Mouse (Mus musculus): ENCODE measurements around the gene Taf15. TPM values are rescaled to one million over a fixed set of nuclear protein-coding genes. Genes with fewer than 3 reads are reported as not detected.

Gene Taf15
- polyA plus RNA-seq, 2 experiments = 2.2 to 43.1 TPM

DNA sequence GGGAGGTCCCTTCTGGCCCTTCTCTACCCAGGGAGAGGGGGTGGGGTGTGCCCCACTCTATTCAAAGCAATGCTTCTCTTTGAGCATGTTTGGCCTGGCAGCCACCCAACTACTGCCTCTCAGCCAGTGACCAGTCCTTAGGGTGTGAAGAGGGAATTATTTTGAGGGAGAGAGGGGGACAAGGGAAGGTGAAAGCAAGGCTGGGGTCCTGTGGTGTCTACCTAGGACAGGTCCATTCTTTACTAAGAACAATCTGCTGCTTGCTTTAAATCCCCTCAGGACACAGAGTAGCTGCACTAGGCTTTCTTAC is 24.0 kb upstream of the Taf15 start:
- TF ChIP-seq CTCF (IDR thresholded peaks at IDR 0.05; ENCODE audit: low read depth) = no peak
- no peak for TF ChIP-seq EP300 (IDR thresholded peaks at IDR 0.05; ENCODE audit: low read depth)
- Histone ChIP-seq H3K9ac (replicated peaks) (no peak overlapping the region), H3K27ac (no peak overlapping the region), H3K4me3 (ENCODE audit: insufficient read depth in 1 of 2, low read depth in 2 of 2, low read length in 2 of 2) (no peak overlapping the region), H3K4me2 (ENCODE audit: low read depth) (no peak overlapping the region), H3K4me1 (replicated peaks; ENCODE audit: control insufficient read depth in 2 of 2, insufficient read depth in 2 of 2, low read length in 1 of 2) (peaks cover 0 to 3% of the 10 kb centered on the region in 2 experiments; a peak in 2 of 4 replicates), H3K27me3 (ENCODE audit: control insufficient read depth, insufficient read depth, low read length) (peaks cover 18% of the 10 kb centered on the region), H3K36me3 (replicated peaks; ENCODE audit: control insufficient read depth, insufficient read depth, low read depth) (no peaks in the 10 kb centered on the region), H3K9me3 (ENCODE audit: control insufficient read depth, low read length) (no peaks in the 10 kb centered on the region)
- DNase-seq (ENCODE audit: low read depth in 3 of 3, low spot score in 3 of 3) (no peak), ATAC-seq (ENCODE audit: insufficient read depth) (no peak)

DNA sequence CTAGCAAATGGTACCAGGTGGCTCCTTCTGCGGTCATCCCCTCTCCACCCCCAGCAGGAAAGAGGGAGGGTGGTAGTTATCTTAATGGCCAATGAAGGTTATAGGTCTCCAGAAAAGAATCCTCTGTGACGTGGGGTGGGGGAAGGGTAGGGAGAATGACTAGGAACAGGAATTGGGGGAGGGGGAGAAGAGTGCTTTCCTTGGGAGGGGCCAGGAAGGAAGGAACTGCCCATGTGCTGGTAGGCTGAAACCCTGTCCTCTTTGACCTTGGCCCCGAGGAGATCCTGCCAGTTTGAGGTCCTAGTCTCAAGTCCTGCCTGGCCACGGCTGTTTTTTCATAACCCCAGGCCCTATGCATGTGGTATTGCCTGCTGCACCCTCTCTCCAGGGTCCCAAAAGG is 23.6 kb upstream of the Taf15 start:
- no peak overlapping the region for H3K4me2 ChIP-seq (ENCODE audit: low read depth)
- 33% methylated on average over 4 of the region's 4 CpGs for WGBS (ENCODE audit: insufficient replicate concordance)
- no peak for TF ChIP-seq EP300 (IDR thresholded peaks at IDR 0.05; ENCODE audit: low read depth)
- no peak for ATAC-seq (ENCODE audit: insufficient read depth)
- DNase-seq (ENCODE audit: low read depth in 3 of 3, low spot score in 3 of 3) = no peak
- H3K36me3 ChIP-seq (replicated peaks; ENCODE audit: control insufficient read depth, insufficient read depth, low read depth) = no peaks in the 10 kb centered on the region
- peaks cover 14% of the 10 kb centered on the region for H3K27me3 ChIP-seq (ENCODE audit: control insufficient read depth, insufficient read depth, low read length)
- H3K4me3 ChIP-seq (ENCODE audit: insufficient read depth in 1 of 2, low read depth in 2 of 2, low read length in 2 of 2) = no peak overlapping the region
- H3K27ac ChIP-seq = no peak overlapping the region
- H3K9ac ChIP-seq (replicated peaks) = no peak overlapping the region
- H3K9me3 ChIP-seq (ENCODE audit: control insufficient read depth, low read length) = no peaks in the 10 kb centered on the region
- peaks cover under 1 to 5% of the 10 kb centered on the region in 2 experiments; a peak in 3 of 4 replicates for H3K4me1 ChIP-seq (replicated peaks; ENCODE audit: control insufficient read depth in 2 of 2, insufficient read depth in 2 of 2, low read length in 1 of 2)

DNA sequence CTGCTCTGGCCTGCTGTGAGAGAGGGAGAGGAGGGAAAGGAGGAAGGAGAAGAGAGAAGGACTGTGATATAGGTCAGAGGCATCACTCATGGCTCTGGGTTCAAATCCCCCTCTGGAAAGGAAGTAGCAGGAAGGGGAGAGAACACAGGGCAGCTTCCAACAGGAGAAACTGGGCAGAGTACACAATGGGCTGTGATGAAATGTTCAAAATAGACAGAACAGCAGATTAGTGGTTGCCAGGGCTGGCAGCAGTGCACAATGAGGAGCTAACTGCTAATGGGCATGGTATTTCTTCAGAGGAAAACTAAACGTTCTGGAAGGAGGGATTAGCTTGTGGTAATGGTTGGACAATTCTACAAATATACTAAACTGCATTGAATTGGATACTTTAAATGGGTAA is 22.3 kb upstream of the Taf15 start:
- no peak for DNase-seq (ENCODE audit: low read depth in 3 of 3, low spot score in 3 of 3)
- TF ChIP-seq EP300 (IDR thresholded peaks at IDR 0.05; ENCODE audit: low read depth) (no peak), CTCF (IDR thresholded peaks at IDR 0.05; ENCODE audit: low read depth) (no peak)
- WGBS (ENCODE audit: insufficient replicate concordance) = 32% methylated on average over 1 of the region's 1 CpGs

DNA sequence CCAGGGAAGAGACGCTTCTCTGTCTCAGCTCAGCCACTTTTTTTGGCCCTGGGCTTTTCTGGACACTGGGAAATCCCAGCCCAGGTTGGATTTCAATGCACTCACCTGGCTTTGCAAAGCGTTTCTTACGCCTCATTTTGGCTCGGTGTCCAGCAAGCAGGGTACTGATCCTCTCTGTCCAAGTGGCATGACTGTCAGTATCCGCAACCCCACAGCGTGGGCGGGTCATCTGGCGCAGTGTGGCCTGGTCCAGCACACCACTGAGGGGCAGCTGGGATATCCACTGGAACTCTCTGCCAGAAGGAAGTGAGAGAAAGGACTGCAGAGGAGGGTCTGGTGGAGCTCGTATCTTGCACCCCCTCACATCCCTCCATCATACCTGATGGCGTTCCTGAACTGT is 21.6 kb upstream of the Taf15 start:
- no peaks in the 10 kb centered on the region; the same call in none of the 2 replicates for H3K27me3 ChIP-seq (ENCODE audit: control insufficient read depth, insufficient read depth, low read length)
- H3K4me2 ChIP-seq (ENCODE audit: low read depth) = no peak overlapping the region
- H3K4me3 ChIP-seq (ENCODE audit: insufficient read depth in 1 of 2, low read depth in 2 of 2, low read length in 2 of 2) = no peak overlapping the region
- peaks cover 4 to 22% of the 10 kb centered on the region in 2 experiments; a peak in 3 of 4 replicates for H3K4me1 ChIP-seq (replicated peaks; ENCODE audit: control insufficient read depth in 2 of 2, insufficient read depth in 2 of 2, low read length in 1 of 2)
- no peak overlapping the region for H3K9ac ChIP-seq (replicated peaks)
- H3K9me3 ChIP-seq (ENCODE audit: control insufficient read depth, low read length) = no peaks in the 10 kb centered on the region
- TF ChIP-seq CTCF (IDR thresholded peaks at IDR 0.05; ENCODE audit: low read depth) (no peak), EP300 (IDR thresholded peaks at IDR 0.05; ENCODE audit: low read depth) (no peak)
- 65% methylated on average over 10 of the region's 10 CpGs for WGBS (ENCODE audit: insufficient replicate concordance)
- no peaks in the 10 kb centered on the region for H3K36me3 ChIP-seq (replicated peaks; ENCODE audit: control insufficient read depth, insufficient read depth, low read depth)
- no peak overlapping the region for H3K27ac ChIP-seq
- no peak for DNase-seq (ENCODE audit: low read depth in 3 of 3, low spot score in 3 of 3)
- no peak for ATAC-seq (ENCODE audit: insufficient read depth)

More for the DNA sequence above, 22.3 kb upstream of the Taf15 start:
- Histone ChIP-seq H3K36me3 (replicated peaks; ENCODE audit: control insufficient read depth, insufficient read depth, low read depth) (no peaks in the 10 kb centered on the region), H3K9ac (replicated peaks) (no peak overlapping the region), H3K27me3 (ENCODE audit: control insufficient read depth, insufficient read depth, low read length) (peaks cover 2% of the 10 kb centered on the region), H3K4me2 (ENCODE audit: low read depth) (no peak overlapping the region), H3K9me3 (ENCODE audit: control insufficient read depth, low read length) (no peaks in the 10 kb centered on the region), H3K4me3 (ENCODE audit: insufficient read depth in 1 of 2, low read depth in 2 of 2, low read length in 2 of 2) (no peak overlapping the region), H3K27ac (no peak overlapping the region), H3K4me1 (replicated peaks; ENCODE audit: control insufficient read depth in 2 of 2, insufficient read depth in 2 of 2, low read length in 1 of 2) (peaks cover 4 to 17% of the 10 kb centered on the region in 2 experiments; a peak in 3 of 4 replicates)
- no peak for ATAC-seq (ENCODE audit: insufficient read depth)

DNA sequence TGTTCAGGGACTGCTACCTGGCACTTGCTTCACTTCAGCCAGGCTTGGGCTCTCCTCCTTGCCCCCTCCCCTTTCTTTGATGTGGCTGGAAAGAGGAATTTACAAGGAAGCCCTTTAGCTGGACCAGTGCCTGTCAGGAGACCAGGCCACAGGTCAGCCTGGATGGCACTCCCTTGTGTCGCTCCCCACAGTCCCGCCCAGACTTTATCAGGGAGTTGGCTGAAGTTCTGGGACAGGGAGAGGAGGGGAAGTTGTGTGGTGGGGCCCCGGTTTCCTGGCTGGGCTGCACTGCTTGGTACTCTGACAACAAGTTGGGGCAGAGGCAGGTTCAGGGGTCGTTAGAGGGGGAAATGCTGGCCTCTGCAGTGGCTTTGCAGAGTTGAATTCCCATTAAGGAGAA is 18.3 kb upstream of the Taf15 start:
- TF ChIP-seq CTCF (IDR thresholded peaks at IDR 0.05; ENCODE audit: low read depth) = no peak
- WGBS (ENCODE audit: insufficient replicate concordance) = 3% methylated on average over 4 of the region's 4 CpGs

More for the DNA sequence above, 18.3 kb upstream of the Taf15 start:
- Histone ChIP-seq H3K9me3 (ENCODE audit: control insufficient read depth, low read length) (no peaks in the 10 kb centered on the region), H3K9ac (replicated peaks) (no peak overlapping the region; the same call in 1 of the 2 replicates), H3K27me3 (ENCODE audit: control insufficient read depth, insufficient read depth, low read length) (no peaks in the 10 kb centered on the region), H3K36me3 (replicated peaks; ENCODE audit: control insufficient read depth, insufficient read depth, low read depth) (no peaks in the 10 kb centered on the region), H3K4me3 (ENCODE audit: insufficient read depth in 1 of 2, low read depth in 2 of 2, low read length in 2 of 2) (no peak overlapping the region), H3K27ac (no peak overlapping the region), H3K4me2 (ENCODE audit: low read depth) (no peak overlapping the region; the same call in 1 of the 2 replicates), H3K4me1 (replicated peaks; ENCODE audit: control insufficient read depth in 2 of 2, insufficient read depth in 2 of 2, low read length in 1 of 2) (peaks cover 4 to 20% of the 10 kb centered on the region in 2 experiments; a peak in 3 of 4 replicates)
- ATAC-seq (ENCODE audit: insufficient read depth) = no peak
- DNase-seq (ENCODE audit: low read depth in 3 of 3, low spot score in 3 of 3) = no peak

Measured in liver, embryonic 14.5 days (tissue).